Mouse (Mus musculus): ENCODE results near the gene Olfr1248.
"Not testable (repeated sequence)": the region's sequence is repeated elsewhere in the genome, so short reads cannot be mapped to it uniquely, and the experiment has no call there.

Olfr1248 gene

DNA sequence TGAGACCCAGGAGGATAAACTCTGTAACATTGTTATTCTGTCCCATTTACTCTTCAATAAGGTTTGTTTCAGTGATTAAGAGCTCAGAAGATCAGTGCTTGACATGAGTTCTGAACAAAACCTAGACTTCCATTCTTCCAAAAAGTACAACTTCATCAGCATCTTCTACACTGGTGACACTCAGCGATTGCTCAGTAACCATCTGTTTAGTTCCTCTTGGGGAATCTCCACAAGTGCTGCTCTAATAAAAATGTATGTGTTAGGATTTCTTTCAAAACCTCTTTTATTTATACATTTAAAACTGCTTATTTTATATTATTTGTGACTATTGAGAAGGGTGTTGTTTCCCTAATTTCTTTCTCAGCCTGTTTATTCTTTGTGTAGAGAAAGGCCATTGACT, at the start of gene Olfr1248:
Gene Olfr1248 (minus strand): TSS at position 101 of the 400 bp plus-strand sequence.
- DNase-seq (ENCODE audit: low read depth, low spot score): not testable (repeated sequence)

DNA sequence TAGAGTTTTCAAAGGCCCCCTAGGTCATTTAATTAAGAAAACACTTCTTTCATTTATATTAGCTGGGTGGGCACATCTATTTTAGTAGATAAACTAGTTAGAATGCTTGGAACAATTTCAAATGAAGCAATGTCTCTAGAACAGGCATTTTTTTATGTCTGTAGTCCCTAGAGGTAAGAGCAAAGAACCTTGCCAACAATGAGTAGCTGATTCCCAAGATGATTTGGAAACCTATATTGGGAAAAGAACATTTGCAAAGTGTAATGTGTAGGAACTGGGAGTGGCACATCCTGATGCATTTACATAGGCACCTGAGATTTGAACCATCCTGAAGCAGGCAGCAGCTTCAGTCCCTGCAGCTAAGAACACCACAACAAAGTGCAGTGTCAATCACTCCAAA, 43.3 kb upstream of the Olfr1248 start, which contains the start of gene Olfr1250:
Gene Olfr1250 (minus strand): TSS at position 101 of the 400 bp plus-strand sequence.
- no peak for DNase-seq (ENCODE audit: low read depth, low spot score)

DNA sequence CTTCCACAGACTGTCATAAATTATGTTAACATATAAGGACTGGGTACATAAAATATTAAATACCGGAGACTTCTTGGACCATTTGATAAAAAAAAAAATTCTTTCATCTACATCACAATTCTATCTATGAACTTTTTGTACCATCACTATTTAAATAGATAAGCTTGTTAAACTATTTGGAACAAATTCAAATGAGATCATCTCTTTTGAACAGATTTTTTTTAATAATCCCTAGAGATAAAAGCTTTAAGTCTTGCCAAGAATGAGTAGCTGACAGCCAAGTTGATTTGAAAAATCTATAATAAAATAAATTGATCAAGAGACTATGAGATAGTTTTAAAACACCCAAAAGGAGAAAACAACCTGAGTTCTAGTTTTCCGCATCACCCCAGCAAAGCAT, 16.8 kb upstream of the Olfr1248 start, which contains the start of gene Olfr1249:
Gene Olfr1249 (minus strand): TSS at position 101 of the 400 bp plus-strand sequence.
- no peak for DNase-seq (ENCODE audit: low read depth, low spot score)

DNA sequence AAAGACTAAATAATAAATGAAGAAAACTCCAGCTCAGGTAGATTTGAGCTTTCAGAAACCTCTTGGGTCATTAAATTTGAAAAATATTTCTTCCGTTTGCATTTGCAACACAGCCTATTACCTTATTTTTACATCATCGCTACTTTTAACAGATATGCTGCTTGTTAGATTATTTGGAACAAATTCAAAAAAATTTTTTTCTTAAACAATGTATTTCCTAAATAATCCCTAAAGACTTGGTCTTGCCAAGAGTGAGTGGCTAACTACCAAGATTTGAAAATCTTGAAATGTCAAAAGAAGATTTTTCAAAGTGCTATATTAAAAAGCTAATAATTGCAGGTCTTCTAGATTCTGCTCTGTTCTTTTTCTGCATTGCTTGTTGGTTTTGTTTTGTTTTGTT, 4.0 kb downstream of the Olfr1248 start, which contains the start of gene Olfr1247:
Gene Olfr1247 (minus strand): TSS at position 101 of the 400 bp plus-strand sequence.
- no peak for DNase-seq (ENCODE audit: low read depth, low spot score)

DNA sequence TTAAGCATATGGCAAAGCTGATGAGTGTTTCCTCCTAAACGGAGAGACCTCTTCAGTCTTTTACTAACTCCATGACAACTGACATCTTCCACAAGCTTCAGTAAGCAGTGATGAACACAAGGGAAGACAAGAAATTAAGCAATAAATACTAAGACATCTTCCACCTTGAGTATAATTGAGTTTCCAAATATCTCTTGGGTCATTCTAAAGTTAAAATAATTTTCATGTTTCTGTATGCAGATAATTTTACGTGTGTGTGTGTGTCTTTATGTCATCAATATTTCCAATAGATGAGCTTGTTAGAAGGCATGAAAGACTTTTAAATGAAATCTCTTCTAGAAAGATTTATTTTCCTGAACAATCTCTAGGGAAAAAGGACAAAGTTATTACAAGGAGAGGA, 25.0 kb downstream of the Olfr1248 start, which contains the start of gene Olfr1246:
Gene Olfr1246 (minus strand): TSS at position 101 of the 400 bp plus-strand sequence.
- DNase-seq (ENCODE audit: low read depth, low spot score): no peak

DNA sequence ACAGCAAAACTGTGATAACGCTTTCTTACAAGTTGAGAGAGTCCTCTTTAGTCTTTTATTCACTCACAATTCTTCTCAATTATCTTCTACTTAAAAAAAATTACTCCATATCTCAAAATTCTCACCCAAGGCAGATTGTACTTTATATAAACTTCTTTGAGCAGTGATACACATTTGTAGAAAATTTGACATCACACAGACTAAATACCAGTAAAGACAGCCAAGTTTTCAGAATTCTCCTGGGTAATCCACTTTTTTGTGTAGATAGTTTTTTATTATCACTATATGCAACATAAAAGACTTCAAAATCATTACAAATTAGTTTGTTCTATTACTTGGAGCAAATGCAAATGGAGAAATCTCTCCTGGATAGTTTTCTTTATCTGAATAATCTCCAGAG, 39.7 kb downstream of the Olfr1248 start, which contains the start of gene Olfr1245:
Gene Olfr1245 (minus strand): TSS at position 101 of the 400 bp plus-strand sequence.
- DNase-seq (ENCODE audit: low read depth, low spot score): no peak
